Mouse (Mus musculus) liver, embryonic 16.5 days (tissue): Measurements from ENCODE around the gene Clec1a. TPM values are rescaled to one million over a fixed set of nuclear protein-coding genes. Genes with fewer than 3 reads are reported as not detected.
"Not testable (repeated sequence)": the region's sequence is repeated elsewhere in the genome, so short reads cannot be mapped to it uniquely, and the experiment has no call there.

ENCODE experiments used
- ATAC-seq: fragments of 200-750 bp; cut with Nextera tagmentation; 2 replicates; pipeline ENCODE4 v1.8.0; 2017; ENCODE audit warnings: low read depth, mild to moderate bottlenecking, moderate number of reproducible peaks, moderate library complexity
- H3K27ac ChIP-seq: fragments of 300-500 bp; sonication (generic); 2 replicates; pipeline ENCODE4 v1.5.1; 2014; ENCODE audit warnings: mild to moderate bottlenecking, low read length
- H3K27me3 ChIP-seq: fragments of 300-500 bp; sonication (generic); 2 replicates; pipeline ENCODE4 v1.6.1; 2014; ENCODE audit warnings: low read depth, low read length, mixed read lengths; ENCODE audit not compliant: control insufficient read depth, insufficient read depth
- H3K36me3 ChIP-seq: fragments of 300-500 bp; sonication (generic); 2 replicates; pipeline ENCODE4 v1.6.1; 2014; ENCODE audit warnings: mild to moderate bottlenecking; ENCODE audit not compliant: control insufficient read depth, insufficient read depth
- H3K4me1 ChIP-seq: fragments of 300-500 bp; sonication (generic); 2 replicates; pipeline ENCODE4 v1.6.1; 2014; ENCODE audit warnings: low read depth, low read length, mixed read lengths; ENCODE audit not compliant: control insufficient read depth
- H3K4me2 ChIP-seq: fragments of 300-500 bp; sonication (generic); 2 replicates; pipeline ENCODE4 v1.6.1; 2014; ENCODE audit warnings: low read depth, low read length, mixed read lengths
- H3K4me3 ChIP-seq: fragments of 300-500 bp; sonication (generic); 2 replicates; pipeline ENCODE4 v1.5.1; 2014; ENCODE audit warnings: low read depth, mild to moderate bottlenecking, low read length
- H3K9ac ChIP-seq: fragments of 300-500 bp; sonication (generic); 2 replicates; pipeline ENCODE4 v1.6.1; 2014; ENCODE audit warnings: low read depth, low read length
- H3K9me3 ChIP-seq: fragments of 300-500 bp; sonication (generic); replicated peaks from 2 replicates; pipeline ENCODE4 v1.6.1; 2016; ENCODE audit warnings: low read length; ENCODE audit not compliant: control insufficient read depth
- WGBS: fragments of 180-500 bp; shearing (Covaris S2); extraction: QIAGEN DNeasy Blood & Tissue Kit; methylation state at CpG from one replicate; pipeline ENCODE4 v1.1.7; 2014; ENCODE audit not compliant: insufficient replicate concordance; 5-methylcytosine and 5-hydroxymethylcytosine counted together
- polyA plus RNA-seq: library from polyadenylated mRNA; unstranded; fragments of >200 nt; fragmentation: Nextera tagmentation; extraction: Ambion mirVana; gene quantifications from 2 replicates; pipeline ENCODE4 v1.2.1, GENCODE M21; 2015

Gene Clec1a
- 0.21 and 0.36 TPM in 2 replicates for polyA plus RNA-seq

DNA sequence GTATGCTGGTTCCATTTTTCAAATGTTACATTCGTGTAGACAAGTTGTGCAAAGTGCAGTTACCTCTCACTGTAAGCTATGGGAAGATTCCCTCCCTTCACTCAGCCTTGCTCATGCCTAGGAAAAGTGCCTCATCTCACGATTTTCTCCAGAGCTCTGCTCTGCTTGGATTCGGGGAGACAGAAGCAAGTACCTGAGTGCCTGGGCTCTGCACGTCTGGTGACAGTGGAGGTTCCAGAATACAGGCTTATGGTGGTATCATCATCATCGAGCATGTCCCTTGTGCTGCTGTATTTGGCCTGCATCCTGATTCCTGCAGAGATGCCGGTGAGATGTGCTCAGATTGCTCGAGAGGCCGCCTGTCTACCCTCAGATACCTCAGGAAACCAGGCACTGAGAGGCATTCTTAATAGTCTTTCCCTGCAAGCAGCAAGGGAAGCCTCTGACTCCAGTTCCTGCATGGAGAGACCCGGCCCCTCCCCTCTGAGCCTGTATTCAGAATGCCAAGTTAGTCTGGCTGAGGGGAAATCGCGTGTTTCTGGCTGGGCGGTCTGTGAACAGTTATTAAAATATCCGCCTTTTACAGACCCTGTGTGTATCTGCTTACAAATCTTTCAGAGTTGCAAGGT lies at the start of gene Clec1a:
TSS of gene Clec1a (minus strand) at position 590 of the 629 bp plus-strand sequence.
- 39% methylated on average over 13 of the region's 13 CpGs for WGBS
- no peak within 1 kb of the TSS for H3K4me3 ChIP-seq

GRCm38 (mm10) chr6:129499516-129499915 lies 47.7 kb upstream of the Clec1a start:
- not testable (repeated sequence) for H3K27ac ChIP-seq, H3K4me3 ChIP-seq, H3K36me3 ChIP-seq, H3K9ac ChIP-seq, H3K4me1 ChIP-seq, ATAC-seq, H3K9me3 ChIP-seq, H3K4me2 ChIP-seq, H3K27me3 ChIP-seq
- 38% methylated on average over 1 of the region's 1 CpGs for WGBS

More for the DNA sequence above, at the start of gene Clec1a:
- no peak within 1 kb of the TSS for H3K27ac ChIP-seq
- no peaks in the 10 kb centered on the region for H3K4me1 ChIP-seq
- H3K27me3 ChIP-seq = no peaks in the 10 kb centered on the region
- no peaks in the 10 kb centered on the region for H3K36me3 ChIP-seq
- no peak for ATAC-seq
- no peaks in the 10 kb centered on the region for H3K9me3 ChIP-seq
- no peak within 1 kb of the TSS for H3K9ac ChIP-seq
- H3K4me2 ChIP-seq = no peak within 1 kb of the TSS

DNA sequence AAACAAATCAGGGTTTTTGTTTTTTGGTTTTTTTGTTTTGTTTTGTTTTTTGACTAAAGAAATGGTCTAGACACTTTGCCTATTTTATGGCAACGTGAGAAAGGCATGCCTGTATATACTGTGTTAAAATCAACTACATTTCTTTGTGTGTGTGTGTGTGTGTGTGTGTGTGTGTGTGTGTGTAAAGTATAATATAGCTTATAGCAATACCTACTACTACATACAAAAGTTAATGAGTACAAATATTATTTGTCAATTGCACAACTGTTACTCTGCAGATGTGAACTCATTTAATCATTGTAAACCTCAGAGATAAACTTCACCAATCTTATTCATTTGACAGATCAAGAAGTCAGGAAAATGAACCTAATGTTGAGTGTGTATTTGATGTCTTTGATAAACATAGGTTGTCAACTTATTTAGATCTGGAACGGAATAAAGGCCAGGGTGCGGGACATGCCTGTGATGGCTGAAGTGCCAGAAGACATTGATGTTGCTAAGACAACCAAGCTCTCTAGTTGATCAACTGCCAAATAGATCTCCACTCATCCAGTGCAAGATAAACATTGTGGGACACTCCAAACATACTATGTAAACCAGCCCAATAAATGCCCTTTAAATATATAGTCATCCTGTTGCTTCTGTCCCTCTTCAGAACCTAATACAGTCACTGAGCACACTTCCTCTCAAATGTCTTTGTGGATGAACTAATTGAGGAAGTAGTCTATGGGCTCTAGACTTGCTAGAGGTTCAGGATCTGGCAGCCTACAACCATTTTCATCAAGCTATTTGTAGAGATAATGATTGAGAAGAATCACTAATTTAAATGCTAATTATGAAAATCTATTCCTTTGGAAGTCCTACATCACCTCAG lies 45.8 kb upstream of the Clec1a start:
- Histone ChIP-seq H3K9me3 (no peaks in the 10 kb centered on the region), H3K4me2 (no peak overlapping the region), H3K27ac (no peak overlapping the region), H3K4me3 (no peak overlapping the region), H3K27me3 (no peaks in the 10 kb centered on the region), H3K36me3 (no peaks in the 10 kb centered on the region), H3K9ac (no peak overlapping the region), H3K4me1 (no peaks in the 10 kb centered on the region)
- WGBS = 69% methylated on average over 3 of the region's 3 CpGs
- ATAC-seq = no peak

DNA sequence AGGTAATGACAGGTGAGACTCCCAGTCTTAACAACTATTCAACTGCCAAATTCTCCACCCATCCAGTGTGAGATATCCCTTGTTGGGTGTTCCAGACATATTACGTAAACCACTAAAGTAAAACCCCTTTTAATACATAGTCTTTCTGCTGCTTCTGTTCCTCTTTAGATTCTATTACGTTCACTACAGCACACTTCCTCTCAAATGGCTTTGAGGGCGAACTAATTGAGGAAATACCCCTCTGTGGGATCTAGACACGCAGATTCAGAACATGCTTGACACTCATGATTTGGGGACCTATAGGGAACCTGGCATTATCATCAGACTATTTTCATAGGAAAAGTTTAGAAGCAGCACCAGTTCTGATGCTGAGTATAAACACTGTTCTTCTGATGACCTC lies 43.1 kb upstream of the Clec1a start:
- Histone ChIP-seq H3K36me3 (no peaks in the 10 kb centered on the region), H3K27ac (no peak overlapping the region), H3K9ac (no peak overlapping the region), H3K4me2 (no peak overlapping the region), H3K4me1 (no peaks in the 10 kb centered on the region), H3K27me3 (no peaks in the 10 kb centered on the region), H3K4me3 (no peak overlapping the region), H3K9me3 (no peaks in the 10 kb centered on the region)
- WGBS = 30% methylated on average over 4 of the region's 4 CpGs
- ATAC-seq = no peak

DNA sequence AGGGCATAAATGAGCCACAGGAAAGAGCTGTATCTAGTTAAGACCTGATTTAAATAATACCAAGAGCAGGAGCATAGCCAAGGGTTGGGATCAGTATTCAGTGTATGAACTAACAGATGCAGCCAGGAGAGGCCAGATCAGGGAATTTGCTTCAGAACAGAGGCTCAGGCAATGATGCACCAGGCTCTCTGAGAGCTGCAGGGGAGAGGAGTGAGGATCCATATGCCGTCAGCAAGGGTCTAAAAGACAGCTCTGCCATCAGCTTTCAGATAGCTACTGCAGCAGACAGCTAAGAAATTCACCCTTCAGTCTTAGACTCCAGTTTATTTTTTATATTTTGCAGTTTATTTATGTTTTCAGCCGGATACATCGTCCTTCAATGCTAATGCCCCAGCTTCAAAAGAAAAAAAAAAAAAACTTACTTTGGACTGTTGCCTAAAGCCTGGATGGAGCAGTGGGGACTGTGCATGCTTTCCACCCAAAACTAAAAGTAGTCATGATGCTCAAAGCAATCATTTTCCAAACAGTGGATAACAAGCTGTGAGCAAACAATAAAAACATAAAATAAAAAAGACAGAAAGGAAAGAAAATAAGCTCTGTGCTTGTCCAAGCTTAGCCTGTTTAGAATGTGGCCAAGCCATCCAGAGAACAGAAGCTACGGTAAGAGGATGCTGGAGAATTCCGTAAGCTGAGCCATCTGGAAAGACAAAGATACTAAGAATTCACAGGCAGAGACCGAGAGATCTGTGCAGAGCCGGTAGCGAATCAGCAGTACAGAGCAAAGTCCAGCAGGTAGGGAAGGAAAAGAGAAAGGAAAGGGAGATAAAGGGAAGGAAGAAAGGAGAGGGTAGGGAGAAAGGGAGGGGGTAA lies 28.5 kb upstream of the Clec1a start:
- H3K36me3 ChIP-seq = no peaks in the 10 kb centered on the region
- 59% methylated on average over 8 of the region's 8 CpGs for WGBS
- H3K27ac ChIP-seq = no peak overlapping the region
- H3K9ac ChIP-seq = no peak overlapping the region
- no peaks in the 10 kb centered on the region for H3K9me3 ChIP-seq
- H3K4me1 ChIP-seq = no peaks in the 10 kb centered on the region
- H3K4me2 ChIP-seq = no peak overlapping the region
- no peaks in the 10 kb centered on the region for H3K27me3 ChIP-seq
- H3K4me3 ChIP-seq = no peak overlapping the region
- no peak for ATAC-seq

- 25% methylated on average over 13 of the region's 13 CpGs for WGBS
- Histone ChIP-seq H3K4me3 (no peak overlapping the region), H3K4me2 (no peak overlapping the region), H3K27me3 (no peaks in the 10 kb centered on the region), H3K9ac (no peak overlapping the region), H3K4me1 (no peaks in the 10 kb centered on the region), H3K27ac (no peak overlapping the region), H3K36me3 (no peaks in the 10 kb centered on the region), H3K9me3 (no peaks in the 10 kb centered on the region)
- ATAC-seq = no peak
Measured at GRCm38 (mm10) chr6:129476404-129477126, 24.8 kb upstream of the Clec1a start.

- Histone ChIP-seq H3K9ac (no peak overlapping the region), H3K27me3 (no peaks in the 10 kb centered on the region), H3K27ac (no peak overlapping the region), H3K36me3 (no peaks in the 10 kb centered on the region), H3K9me3 (no peaks in the 10 kb centered on the region), H3K4me3 (no peak overlapping the region), H3K4me1 (no peaks in the 10 kb centered on the region), H3K4me2 (no peak overlapping the region)
- no peak for ATAC-seq
- 29% methylated on average over 5 of the region's 5 CpGs for WGBS
Measured at GRCm38 (mm10) chr6:129472627-129473026, 20.8 kb upstream of the Clec1a start.

- 62% methylated on average over 6 of the region's 6 CpGs for WGBS
- Histone ChIP-seq H3K27ac (no peak overlapping the region), H3K36me3 (no peaks in the 10 kb centered on the region), H3K9me3 (no peaks in the 10 kb centered on the region), H3K9ac (no peak overlapping the region), H3K27me3 (no peaks in the 10 kb centered on the region), H3K4me1 (no peaks in the 10 kb centered on the region), H3K4me3 (no peak overlapping the region), H3K4me2 (no peak overlapping the region)
- ATAC-seq = no peak
Measured at GRCm38 (mm10) chr6:129471386-129471785, 19.6 kb upstream of the Clec1a start.
